Mouse (Mus musculus) brown adipose tissue, adult 24 weeks (tissue): ENCODE results near the gene Fam196a. TPM values are rescaled to one million over a fixed set of nuclear protein-coding genes. Genes with fewer than 3 reads are reported as not detected.
A peak's percentile ranks its signal among the peaks of the same experiment; 100 is the strongest.

Experiments
- H3K27ac ChIP-seq: fragments of 200-500 bp; replicated peaks from 2 replicates; pipeline ENCODE4 v1.5.1; 2012; ENCODE audit warnings: low read depth, mild to moderate bottlenecking, low read length
- H3K4me1 ChIP-seq: fragments of 200-500 bp; 2 replicates; pipeline ENCODE4 v1.6.1; 2012; ENCODE audit warnings: low read length, mixed read lengths; ENCODE audit not compliant: control insufficient read depth, insufficient read depth, insufficient read length
- H3K4me3 ChIP-seq: fragments of 200-500 bp; 2 replicates; pipeline ENCODE4 v1.5.1; 2012; ENCODE audit warnings: low read depth, mild to moderate bottlenecking, low read length, moderate library complexity; ENCODE audit not compliant: insufficient read depth
- polyA plus RNA-seq: library from polyadenylated mRNA; stranded (reverse); fragments of >200 nt; gene quantifications from 2 replicates; pipeline ENCODE4 v1.2.4, GENCODE M21; 2012; ENCODE audit not compliant: missing spikeins, insufficient read depth, insufficient read length

Fam196a gene
- 0.40 TPM in 1 of 2 replicates, not detected in the other for polyA plus RNA-seq

GRCm38 (mm10) chr7:134937927-134938609, at the start of gene Fam196a:
Fam196a (minus strand) TSS chr7:134938430.
- peaks cover 21% of the 10 kb centered on the region for H3K4me1 ChIP-seq
- no peak within 1 kb of the TSS for H3K27ac ChIP-seq
- H3K4me3 ChIP-seq: peak within 1 kb of the TSS; percentile 26

DNA sequence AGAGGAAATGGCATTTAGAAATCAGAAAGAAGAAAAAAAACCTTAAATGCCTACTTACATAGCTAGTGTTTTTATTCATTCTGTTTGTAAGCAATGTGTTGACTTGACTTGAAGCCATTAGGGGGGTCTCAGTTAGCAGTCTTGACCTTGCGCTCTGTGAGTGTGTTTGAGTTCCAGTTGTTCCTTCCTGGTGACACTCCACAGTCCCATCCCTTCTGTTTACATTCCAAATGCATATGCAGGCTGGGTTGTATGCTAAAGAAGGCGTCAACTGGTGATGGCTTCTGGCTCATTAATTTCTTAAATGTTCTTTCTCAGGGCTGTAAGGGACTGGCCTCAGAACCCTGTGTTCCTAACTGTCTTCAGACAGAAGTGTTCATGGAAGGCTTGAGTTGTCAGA, 23.4 kb upstream of the Fam196a start:
- Histone ChIP-seq H3K27ac (no peak overlapping the region), H3K4me3 (no peak overlapping the region), H3K4me1 (no peaks in the 10 kb centered on the region)

DNA sequence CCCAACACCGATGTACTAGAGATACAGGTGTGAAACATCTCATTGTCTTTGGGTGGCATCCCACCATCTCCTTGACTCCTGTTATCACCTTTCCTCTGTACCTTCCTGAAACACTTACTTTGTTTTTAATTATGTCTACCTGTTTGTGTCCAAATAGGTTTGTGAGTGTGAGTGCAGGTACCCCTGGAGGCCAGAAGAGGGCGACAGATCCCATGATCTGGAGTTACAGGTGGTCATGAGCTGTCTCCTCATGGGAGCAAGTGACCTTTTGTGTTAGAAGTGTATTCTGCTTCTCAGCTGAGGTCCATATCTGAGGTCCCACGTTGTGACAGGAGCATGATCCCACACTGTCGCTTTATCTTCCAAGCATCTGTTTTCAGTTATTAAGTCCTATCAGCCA, 22.6 kb upstream of the Fam196a start:
- Histone ChIP-seq H3K4me3 (no peak overlapping the region), H3K27ac (no peak overlapping the region), H3K4me1 (no peaks in the 10 kb centered on the region)

- Histone ChIP-seq H3K27ac (no peak overlapping the region), H3K4me1 (no peaks in the 10 kb centered on the region), H3K4me3 (no peak overlapping the region)
Observed at GRCm38 (mm10) chr7:134959086-134959485, 20.9 kb upstream of the Fam196a start.

GRCm38 (mm10) chr7:134945925-134946716, 7.9 kb upstream of the Fam196a start:
- Histone ChIP-seq H3K27ac (no peak overlapping the region), H3K4me1 (peaks cover 16% of the 10 kb centered on the region), H3K4me3 (no peak overlapping the region)

GRCm38 (mm10) chr7:134943701-134944100, 5.5 kb upstream of the Fam196a start:
- Histone ChIP-seq H3K4me1 (peaks cover 16% of the 10 kb centered on the region), H3K27ac (peak overlapping the region; percentile 75), H3K4me3 (no peak overlapping the region)

- no peak overlapping the region for H3K4me3 ChIP-seq
- H3K27ac ChIP-seq: peak overlapping the region; percentile 17; the same call in 1 of the 2 replicates
- H3K4me1 ChIP-seq: peaks cover 16% of the 10 kb centered on the region
Observed at GRCm38 (mm10) chr7:134943063-134943462, 4.8 kb upstream of the Fam196a start.

DNA sequence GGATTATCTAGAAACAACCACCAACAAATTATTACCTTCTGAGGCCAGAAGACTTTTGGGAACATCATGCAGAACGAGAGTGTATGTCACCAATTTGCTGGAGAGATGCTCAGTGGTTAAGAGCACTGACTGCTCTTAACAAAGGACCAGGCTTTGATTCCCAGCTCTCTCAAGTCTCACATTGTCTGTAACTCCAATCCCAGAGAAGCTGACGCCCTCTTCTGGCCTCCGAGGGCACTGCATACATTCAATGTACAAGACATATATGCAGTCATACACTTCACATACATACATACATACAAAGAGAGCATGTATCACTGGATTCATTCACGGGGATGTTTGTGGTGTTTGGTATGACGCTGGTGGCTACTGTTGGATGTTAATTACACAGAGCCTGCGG, 3.7 kb upstream of the Fam196a start:
- Histone ChIP-seq H3K4me1 (peaks cover 22% of the 10 kb centered on the region), H3K4me3 (no peak overlapping the region), H3K27ac (no peak overlapping the region)

DNA sequence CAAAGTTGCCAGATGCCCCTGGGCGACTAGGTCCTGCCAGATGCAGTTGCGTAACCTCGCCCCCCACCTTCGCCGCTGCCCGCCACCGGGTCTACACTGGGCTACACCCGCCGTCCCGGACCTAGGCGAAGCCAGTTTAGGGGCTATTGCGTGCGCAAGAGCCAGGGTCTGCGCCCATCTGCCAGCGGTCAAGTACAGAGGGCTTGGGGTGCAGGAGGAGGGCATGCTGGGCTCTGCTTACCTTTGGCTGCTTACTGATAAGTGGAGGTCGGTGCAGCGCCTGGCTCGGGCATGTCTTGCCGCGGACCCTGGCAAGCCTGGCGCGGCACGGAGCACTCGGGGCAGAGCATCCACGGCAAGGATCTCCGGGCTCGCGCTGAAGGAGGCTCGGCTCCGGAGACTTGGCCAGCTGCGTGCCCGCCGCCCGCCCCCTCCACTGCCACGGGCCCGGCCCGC, 731 bp downstream of the Fam196a start:
- peaks cover 16% of the 10 kb centered on the region for H3K4me1 ChIP-seq
- no peak overlapping the region for H3K27ac ChIP-seq
- H3K4me3 ChIP-seq: peak overlapping the region; percentile 26

DNA sequence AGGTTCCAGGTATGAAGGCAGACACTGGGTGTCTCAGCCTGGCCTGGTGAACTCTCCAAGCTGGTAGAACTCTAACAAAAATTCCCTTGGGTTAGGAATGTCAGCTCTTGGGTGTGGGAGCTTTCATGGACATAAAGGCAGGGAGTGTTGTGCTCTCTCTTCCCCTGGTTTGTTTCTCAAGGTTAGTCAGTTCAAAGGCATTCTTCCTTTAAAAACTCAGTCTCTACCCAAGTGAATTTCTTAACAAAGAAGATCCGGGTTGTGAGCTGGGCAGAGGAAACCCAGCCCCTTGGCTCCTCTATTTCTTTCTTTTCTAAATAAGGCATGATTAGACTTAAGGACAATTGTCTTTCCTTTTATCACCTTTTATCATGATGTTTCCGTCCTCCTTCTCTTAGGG, 6.3 kb downstream of the Fam196a start:
- Histone ChIP-seq H3K27ac (no peak overlapping the region), H3K4me1 (peaks cover 8% of the 10 kb centered on the region), H3K4me3 (no peak overlapping the region)

GRCm38 (mm10) chr7:134901992-134902391, 36.2 kb downstream of the Fam196a start:
- Histone ChIP-seq H3K4me1 (peaks cover 4% of the 10 kb centered on the region; the same call in 1 of the 2 replicates), H3K27ac (no peak overlapping the region), H3K4me3 (no peak overlapping the region)

DNA sequence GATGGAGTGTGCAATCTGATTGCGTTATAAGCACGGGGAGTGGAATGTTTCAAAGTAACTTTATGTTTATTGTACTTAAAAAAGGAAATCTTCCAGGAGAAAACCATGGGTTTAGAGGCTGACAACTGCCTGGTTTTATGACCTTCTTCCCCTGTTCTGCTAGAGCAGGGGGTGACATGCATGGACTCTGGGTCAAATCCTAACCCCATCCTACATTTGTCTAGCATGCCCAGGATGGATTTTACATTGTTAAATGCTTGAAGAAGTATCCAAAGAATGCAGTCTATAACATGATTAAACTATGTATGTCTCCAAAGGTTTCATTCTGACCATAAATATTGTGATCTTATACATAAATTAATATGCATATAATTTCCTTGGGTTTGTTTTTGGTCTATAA, 38.8 kb downstream of the Fam196a start:
- H3K4me3 ChIP-seq: no peak overlapping the region
- peaks cover 10% of the 10 kb centered on the region for H3K4me1 ChIP-seq
- H3K27ac ChIP-seq: no peak overlapping the region

DNA sequence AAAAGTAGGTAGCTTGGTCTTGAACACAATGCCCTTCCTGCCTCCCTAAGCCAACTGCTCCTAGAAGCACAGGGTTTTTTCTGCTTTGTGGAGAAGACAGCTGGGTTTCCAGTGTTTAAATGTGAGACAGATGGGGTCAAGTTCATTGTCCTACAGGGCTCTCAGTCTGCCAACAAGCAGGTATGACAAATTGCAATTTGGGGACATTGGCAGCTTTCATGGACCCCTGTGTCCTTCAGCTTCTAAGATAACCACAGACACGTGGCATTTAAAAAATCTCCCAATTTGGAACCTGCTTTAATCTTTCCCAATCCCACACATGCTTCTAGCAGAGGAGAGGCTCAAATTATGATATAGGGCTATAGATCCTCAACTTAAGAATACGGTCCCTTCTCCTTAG, 43.6 kb downstream of the Fam196a start:
- no peak overlapping the region for H3K4me3 ChIP-seq
- H3K27ac ChIP-seq: no peak overlapping the region
- H3K4me1 ChIP-seq: peaks cover 17% of the 10 kb centered on the region

- H3K4me3 ChIP-seq: no peak overlapping the region
- peaks cover 17% of the 10 kb centered on the region for H3K4me1 ChIP-seq
- H3K27ac ChIP-seq: no peak overlapping the region
Observed at GRCm38 (mm10) chr7:134892972-134893371, 45.3 kb downstream of the Fam196a start.

GRCm38 (mm10) chr7:134892449-134892871, 45.8 kb downstream of the Fam196a start:
- peaks cover 16% of the 10 kb centered on the region for H3K4me1 ChIP-seq
- H3K27ac ChIP-seq: no peak overlapping the region
- no peak overlapping the region for H3K4me3 ChIP-seq
